Mouse (Mus musculus): ENCODE data around the gene Stam2.

The Stam2 gene

DNA sequence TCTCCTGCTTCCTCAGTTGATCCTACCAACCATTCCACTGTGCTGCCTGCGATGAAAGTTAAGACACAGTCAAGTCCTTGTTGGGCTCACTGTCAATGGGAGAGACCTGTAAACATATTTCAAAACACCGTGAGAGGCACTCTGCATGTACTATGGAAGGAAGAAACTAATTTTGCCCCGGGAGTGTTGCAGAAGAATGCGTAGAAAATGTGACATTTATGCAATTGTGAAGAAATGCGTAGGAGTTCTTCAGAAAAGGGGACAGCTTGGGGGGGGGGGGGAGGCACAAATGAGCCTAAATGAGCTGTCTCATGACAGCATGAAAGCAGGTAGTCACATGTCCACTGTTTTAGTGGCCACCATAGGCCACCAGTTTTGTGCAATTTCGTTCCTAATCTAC, 90.5 kb downstream of the Stam2 start:
- DNase-seq (ENCODE audit: low spot score in 2 of 2): no peak

- DNase-seq (ENCODE audit: low spot score in 2 of 2): no peak
Observed at GRCm38 (mm10) chr2:52647255-52647998, 94.7 kb downstream of the Stam2 start.

DNA sequence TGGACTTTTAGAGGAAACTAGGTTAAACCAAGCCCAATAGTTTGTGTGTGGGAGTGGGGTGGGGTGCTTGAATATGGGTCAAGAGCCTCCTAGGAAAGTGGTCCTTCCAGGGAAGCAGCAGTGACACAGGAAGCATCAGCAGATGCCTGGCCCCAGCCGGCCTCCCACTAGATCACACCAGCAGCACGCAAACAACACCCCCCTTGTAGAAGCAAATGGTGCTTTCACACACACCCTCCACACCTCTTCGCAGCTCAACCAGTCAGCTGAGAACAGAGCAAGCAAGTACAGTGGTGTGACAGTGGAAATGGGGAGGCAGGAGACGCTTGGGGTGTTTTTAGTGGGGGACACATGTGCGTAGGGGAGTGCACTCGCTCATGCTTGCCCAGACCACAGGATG, 98.4 kb downstream of the Stam2 start:
- peak; percentile 54 to 60 for DNase-seq (ENCODE audit: low spot score in 2 of 2)
